Mouse (Mus musculus): Measurements from ENCODE around the gene Spice1. TPM values are rescaled to one million over a fixed set of nuclear protein-coding genes. Genes with fewer than 3 reads are reported as not detected.

Gene Spice1
- polyA plus RNA-seq (2012; fragmentation: generic; extraction: Trizol): 1 to 10 TPM in 1 of 2 experiments, under 1 TPM in 1; 0.85 to 5.6 TPM

GRCm38 (mm10) chr16:44347071-44347901 is at the start of gene Spice1:
Gene Spice1, plus strand, starts transcription at chr16:44347121.

GRCm38 (mm10) chr16:44332861-44333284 is 14.0 kb upstream of the Spice1 start, which contains the start of gene Sidt1:
Gene Sidt1, minus strand, starts transcription at chr16:44333196.

GRCm38 (mm10) chr16:44394577-44395243 is 47.8 kb downstream of the Spice1 start, which contains the start of gene Cfap44:
Gene Cfap44, plus strand, starts transcription at chr16:44394796.

Other genes with a start within 250 kb of the Spice1 start
- gene Atp6v1a, start 207.4 kb upstream of the Spice1 start, polyA plus RNA-seq (2012; fragmentation: generic; extraction: Trizol): 10 to 100 TPM in 1 of 2 experiments, 1 to 10 TPM in 1; 2.5 to 21.0 TPM
- 1 to 10 TPM; 3.0 to 7.0 TPM for gene Naa50, start 207.3 kb upstream of the Spice1 start, polyA plus RNA-seq (2012; fragmentation: generic; extraction: Trizol)
- 1 to 10 TPM in 1 of 2 experiments, under 1 TPM in 1; 0.42 to 1.7 TPM for gene Usf3, start 173.9 kb upstream of the Spice1 start, polyA plus RNA-seq (2012; fragmentation: generic; extraction: Trizol)
- gene Sidt1, start 13.9 kb upstream of the Spice1 start, polyA plus RNA-seq (2012; fragmentation: generic; extraction: Trizol): not detected
- not detected for gene Cfap44, start 47.7 kb downstream of the Spice1 start, polyA plus RNA-seq (2012; fragmentation: generic; extraction: Trizol)
- gene Boc, start 211.8 kb downstream of the Spice1 start, polyA plus RNA-seq (2012; fragmentation: generic; extraction: Trizol): 10 to 100 TPM in 1 of 2 experiments, under 1 TPM in 1; 0.07 to 17.5 TPM